Mouse (Mus musculus) ES-Bruce4 (cell line): ENCODE measurements at regions not wholly inside any gene's neighbourhood (a gene's known extent, or its start where the extent isn't known, plus 50 kb on each side); places are given as distances from the start of the nearest gene placed in this dataset.
A peak's percentile ranks its signal among the peaks of the same experiment; 100 is the strongest.

Experiments used
- H3K27ac ChIP-seq: 2 replicates; pipeline ENCODE4 v1.5.1; 2012; ENCODE audit warnings: low read length, inconsistent platforms; ENCODE audit not compliant: insufficient read depth
- H3K27me3 ChIP-seq: 2 replicates; pipeline ENCODE4 v1.6.1; 2012; ENCODE audit warnings: mild to moderate bottlenecking, low read length, inconsistent platforms; ENCODE audit not compliant: control insufficient read depth, poor library complexity, insufficient read depth, severe bottlenecking
- H3K36me3 ChIP-seq: 2 replicates; pipeline ENCODE4 v1.6.1; 2012; ENCODE audit warnings: inconsistent platforms, mild to moderate bottlenecking, low read length, moderate library complexity; ENCODE audit not compliant: control insufficient read depth, poor library complexity, insufficient read depth, severe bottlenecking
- H3K4me1 ChIP-seq: one replicate; pipeline ENCODE4 v1.8.1; 2011; ENCODE audit warnings: low read length; ENCODE audit not compliant: control insufficient read depth, insufficient read depth
- H3K4me3 ChIP-seq: 2 replicates; pipeline ENCODE4 v1.5.1; 2011; ENCODE audit warnings: low read depth, mild to moderate bottlenecking, low read length
- H3K9ac ChIP-seq: 2 replicates; pipeline ENCODE4 v1.6.1; 2012; ENCODE audit warnings: low read depth, mild to moderate bottlenecking, inconsistent platforms; ENCODE audit not compliant: poor library complexity, severe bottlenecking
- H3K9me3 ChIP-seq: replicated peaks from 2 replicates; pipeline ENCODE4 v1.6.1; 2012; ENCODE audit warnings: mild to moderate bottlenecking, low read length, inconsistent platforms; ENCODE audit not compliant: control insufficient read depth, poor library complexity, insufficient read depth, severe bottlenecking
- CTCF ChIP-seq: IDR thresholded peaks from one replicate; pipeline ENCODE4 v1.8.1; 2011; ENCODE audit warnings: low read depth, low read length
- EP300 ChIP-seq: IDR thresholded peaks from 2 replicates; pipeline ENCODE4 v1.6.1; 2011; ENCODE audit warnings: low read depth, low read length; ENCODE audit not compliant: insufficient read depth
- POLR2A ChIP-seq: IDR thresholded peaks from one replicate; pipeline ENCODE4 v1.8.1; 2011; ENCODE audit warnings: low read length; ENCODE audit not compliant: insufficient read depth

DNA sequence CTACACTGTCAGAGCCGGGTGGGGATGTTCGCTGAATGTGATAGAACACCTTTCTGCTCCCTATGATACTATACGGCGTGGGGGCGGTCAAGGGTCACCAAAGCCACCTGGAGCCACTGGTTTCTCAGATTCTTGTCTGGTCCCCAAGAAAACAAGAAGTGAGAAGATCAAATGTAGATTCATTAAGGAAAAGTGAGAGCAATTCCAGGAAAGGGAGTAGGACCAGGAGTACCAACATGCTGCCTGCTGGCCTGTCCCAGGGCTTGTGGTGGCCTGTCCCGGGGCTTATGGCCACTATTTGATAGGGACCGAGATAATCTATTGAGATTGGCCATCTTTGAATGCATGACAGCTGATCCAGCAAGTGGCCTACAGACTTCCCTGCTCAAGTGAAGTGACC, 58.8 kb upstream of the Fut8 start:
- Histone ChIP-seq H3K9me3 (no peaks in the 10 kb centered on the region), H3K9ac (no peak overlapping the region), H3K4me1 (peaks cover 2% of the 10 kb centered on the region), H3K4me3 (no peak overlapping the region), H3K27me3 (no peaks in the 10 kb centered on the region), H3K27ac (no peak overlapping the region), H3K36me3 (no peaks in the 10 kb centered on the region)
- TF ChIP-seq CTCF (no peak), EP300 (no peak), POLR2A (no peak)

DNA sequence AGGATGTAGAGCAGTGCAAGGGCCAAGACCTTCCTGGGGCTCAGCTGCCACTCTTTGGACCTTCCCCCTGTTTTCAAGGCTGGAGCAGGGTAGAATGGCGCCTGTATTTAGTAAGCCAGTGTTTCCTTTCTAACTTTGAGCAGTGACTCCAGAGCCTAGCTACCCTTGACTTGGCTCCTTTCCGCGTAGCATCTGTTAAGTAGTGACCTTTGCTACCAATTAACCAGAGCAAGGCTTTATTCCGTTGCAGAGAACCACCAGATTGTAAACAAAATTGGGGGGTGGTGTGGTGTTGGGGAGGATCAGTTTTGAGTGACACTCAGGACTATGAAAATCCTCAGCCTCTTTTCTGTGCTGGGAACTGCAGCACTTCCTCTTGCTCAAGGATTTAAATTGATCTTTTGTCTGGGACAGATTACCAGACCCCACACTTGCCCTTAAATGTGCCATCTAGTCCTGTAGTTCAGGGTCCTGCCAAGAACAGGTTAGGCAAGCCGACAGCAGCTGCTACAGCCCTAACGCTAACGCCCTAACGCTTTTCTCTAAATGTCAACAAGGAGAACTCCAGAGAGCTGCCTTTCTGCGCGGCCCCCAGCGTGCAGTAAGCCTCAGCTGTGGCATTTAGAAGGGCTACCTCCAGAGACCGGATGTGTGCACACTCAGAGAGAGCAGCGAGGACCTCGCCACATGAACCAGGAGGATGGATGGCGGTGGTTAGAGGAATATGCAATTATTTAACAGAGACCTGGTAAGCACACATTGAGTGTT, 59.9 kb upstream of the Fut8 start:
- H3K36me3 ChIP-seq: no peaks in the 10 kb centered on the region
- no peaks in the 10 kb centered on the region for H3K9me3 ChIP-seq
- no peak overlapping the region for H3K27ac ChIP-seq
- H3K4me3 ChIP-seq: peak overlapping the region; percentile 36
- TF ChIP-seq EP300 (no peak), POLR2A (no peak), CTCF (no peak)
- H3K4me1 ChIP-seq: peaks cover 2% of the 10 kb centered on the region
- H3K9ac ChIP-seq: 0 out of 2 replicates have a peak overlapping the region, but pooled peaks have one; percentile 16
- no peaks in the 10 kb centered on the region for H3K27me3 ChIP-seq

DNA sequence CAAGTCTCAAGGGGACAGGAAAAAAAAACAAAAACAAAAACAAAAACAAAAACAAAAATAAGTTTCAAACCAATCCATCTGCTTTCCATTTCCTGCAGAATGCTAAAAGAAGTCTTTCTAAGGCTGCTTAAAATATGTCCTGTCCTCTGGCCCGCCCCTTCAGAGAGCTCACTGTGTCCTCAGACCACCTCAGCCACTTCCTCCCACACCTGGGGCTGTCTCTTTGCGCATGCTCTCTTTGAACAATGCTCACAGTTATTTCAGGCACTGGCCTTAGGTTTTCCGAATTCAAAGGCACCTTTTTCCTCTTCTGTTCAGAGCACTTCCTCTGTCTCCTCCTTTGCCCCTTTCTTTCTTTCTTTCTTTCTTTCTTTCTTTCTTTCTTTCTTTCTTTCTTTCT, 60.6 kb upstream of the Fut8 start:
- Histone ChIP-seq H3K4me3 (no peak overlapping the region), H3K27ac (no peak overlapping the region), H3K27me3 (no peaks in the 10 kb centered on the region), H3K9ac (no peak overlapping the region), H3K9me3 (no peaks in the 10 kb centered on the region), H3K4me1 (peaks cover 2% of the 10 kb centered on the region), H3K36me3 (no peaks in the 10 kb centered on the region)
- TF ChIP-seq POLR2A (no peak), EP300 (no peak), CTCF (no peak)

DNA sequence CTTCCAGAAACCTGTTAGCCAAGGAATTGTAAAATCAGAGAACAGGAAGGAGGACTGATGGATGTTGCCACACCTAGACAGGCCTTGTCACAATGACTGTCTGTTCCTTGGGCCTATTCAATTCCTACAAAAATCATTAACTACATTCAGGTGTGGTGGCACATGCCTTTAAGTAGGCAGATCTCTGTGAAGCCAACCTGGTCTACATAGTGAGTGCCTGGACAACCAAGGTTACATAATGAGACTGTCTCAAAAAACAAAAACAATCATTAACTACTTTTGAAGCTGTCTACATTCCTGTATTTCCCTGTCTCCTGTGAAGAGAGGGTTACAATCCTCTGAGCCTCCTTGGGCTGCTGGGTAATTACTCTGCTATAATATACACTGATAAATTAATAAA, 63.9 kb upstream of the Fut8 start:
- Histone ChIP-seq H3K4me3 (no peak overlapping the region), H3K27me3 (no peaks in the 10 kb centered on the region), H3K4me1 (peaks cover 2% of the 10 kb centered on the region), H3K27ac (no peak overlapping the region), H3K9me3 (no peaks in the 10 kb centered on the region), H3K36me3 (no peaks in the 10 kb centered on the region), H3K9ac (no peak overlapping the region)
- TF ChIP-seq EP300: no peak
- no peak for TF ChIP-seq POLR2A
- TF ChIP-seq CTCF: no peak

DNA sequence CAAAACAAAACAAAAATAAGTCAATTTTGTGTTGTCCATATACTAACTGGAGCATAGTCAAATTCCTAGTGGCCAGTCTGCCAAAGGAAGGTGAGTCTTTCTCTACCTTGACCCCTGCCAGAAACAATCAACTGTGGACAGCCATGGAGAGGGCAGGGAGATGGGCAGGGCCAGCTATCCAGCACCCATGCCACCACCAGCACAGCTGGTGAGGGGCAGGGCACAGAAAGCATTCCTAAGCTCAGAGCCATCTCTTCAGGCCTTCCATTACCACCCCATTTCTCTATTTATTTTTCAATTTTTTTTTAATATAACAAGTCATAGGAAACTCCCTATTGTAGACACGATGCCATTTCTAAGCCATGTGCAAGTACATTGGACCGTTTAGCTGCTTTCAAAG, 65.4 kb upstream of the Fut8 start:
- TF ChIP-seq POLR2A: no peak
- TF ChIP-seq CTCF: no peak
- TF ChIP-seq EP300: no peak
- no peaks in the 10 kb centered on the region for H3K27me3 ChIP-seq

DNA sequence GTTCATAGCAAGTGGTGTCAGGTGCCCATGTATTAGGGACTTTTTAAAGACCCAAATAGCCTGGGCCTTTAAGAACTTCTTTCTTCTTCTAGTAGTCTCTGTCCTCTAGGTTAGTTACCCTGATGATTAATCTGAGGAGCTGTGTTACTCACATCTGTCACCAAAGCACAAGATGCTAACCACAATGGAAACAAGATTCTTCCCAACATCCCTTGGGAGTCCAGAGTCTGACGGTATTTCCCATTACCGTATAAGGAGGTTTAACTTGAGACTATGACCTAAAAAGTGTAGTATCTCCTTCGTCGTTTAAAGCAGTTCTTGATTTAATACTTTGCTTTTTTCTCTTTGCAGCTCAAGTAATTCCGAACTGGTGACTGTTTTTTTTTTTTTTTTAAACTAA, 67.7 kb upstream of the Fut8 start:
- Histone ChIP-seq H3K9ac (no peak overlapping the region), H3K36me3 (no peaks in the 10 kb centered on the region), H3K4me3 (no peak overlapping the region), H3K27me3 (no peaks in the 10 kb centered on the region), H3K27ac (no peak overlapping the region), H3K4me1 (no peaks in the 10 kb centered on the region), H3K9me3 (no peaks in the 10 kb centered on the region)
- TF ChIP-seq POLR2A: no peak
- no peak for TF ChIP-seq CTCF
- no peak for TF ChIP-seq EP300

More for the DNA sequence above, 65.4 kb upstream of the Fut8 start:
- no peak overlapping the region for H3K27ac ChIP-seq
- H3K9me3 ChIP-seq: no peaks in the 10 kb centered on the region
- H3K9ac ChIP-seq: no peak overlapping the region
- H3K4me3 ChIP-seq: no peak overlapping the region
- no peaks in the 10 kb centered on the region for H3K36me3 ChIP-seq
- H3K4me1 ChIP-seq: peaks cover 2% of the 10 kb centered on the region
